Mouse (Mus musculus): ENCODE measurements around the gene Fgfr2. TPM values are rescaled to one million over a fixed set of nuclear protein-coding genes. Genes with fewer than 3 reads are reported as not detected.
"Not testable (repeated sequence)": the region's sequence is repeated elsewhere in the genome, so short reads cannot be mapped to it uniquely, and the experiment has no call there.

The Fgfr2 gene
- polyA plus RNA-seq, 1 experiment from 2014 or later: 24.1 TPM

GRCm38 (mm10) chr7:131045258-131045835, 2077.8 kb downstream of the Fgfr2 start:
- H3K9me3 ChIP-seq (ENCODE audit: control insufficient read depth, low read length); ATAC-seq; H3K27me3 ChIP-seq (replicated peaks; ENCODE audit: control insufficient read depth, insufficient read depth, low read length); H3K4me3 ChIP-seq (ENCODE audit: low read length); H3K9ac ChIP-seq (ENCODE audit: low read depth, low read length); H3K4me2 ChIP-seq (ENCODE audit: low read length); H3K27ac ChIP-seq (ENCODE audit: low read depth, low read length); H3K4me1 ChIP-seq (ENCODE audit: control insufficient read depth, insufficient read depth, low read depth, low read length); H3K36me3 ChIP-seq (ENCODE audit: control insufficient read depth, insufficient read depth, low read length): not testable (repeated sequence)
- 39% methylated on average over 3 of the region's 3 CpGs for WGBS

GRCm38 (mm10) chr7:131042657-131043056, 2080.5 kb downstream of the Fgfr2 start:
- no peaks in the 10 kb centered on the region for H3K36me3 ChIP-seq (ENCODE audit: control insufficient read depth, insufficient read depth, low read length)
- no peaks in the 10 kb centered on the region for H3K9me3 ChIP-seq (ENCODE audit: control insufficient read depth, low read length)
- no peaks in the 10 kb centered on the region for H3K27me3 ChIP-seq (replicated peaks; ENCODE audit: control insufficient read depth, insufficient read depth, low read length)
- 76% methylated on average over 1 of the region's 1 CpGs for WGBS
- H3K9ac ChIP-seq (ENCODE audit: low read depth, low read length): no peak overlapping the region
- no peak overlapping the region for H3K27ac ChIP-seq (ENCODE audit: low read depth, low read length)
- no peak for ATAC-seq
- no peak overlapping the region for H3K4me3 ChIP-seq (ENCODE audit: low read length)
- H3K4me1 ChIP-seq (ENCODE audit: control insufficient read depth, insufficient read depth, low read depth, low read length): no peaks in the 10 kb centered on the region
- H3K4me2 ChIP-seq (ENCODE audit: low read length): no peak overlapping the region

GRCm38 (mm10) chr7:131040760-131041159, 2082.4 kb downstream of the Fgfr2 start:
- not testable (repeated sequence) for ATAC-seq; H3K27me3 ChIP-seq (replicated peaks; ENCODE audit: control insufficient read depth, insufficient read depth, low read length); H3K9ac ChIP-seq (ENCODE audit: low read depth, low read length); H3K27ac ChIP-seq (ENCODE audit: low read depth, low read length); H3K4me3 ChIP-seq (ENCODE audit: low read length); H3K4me1 ChIP-seq (ENCODE audit: control insufficient read depth, insufficient read depth, low read depth, low read length); H3K36me3 ChIP-seq (ENCODE audit: control insufficient read depth, insufficient read depth, low read length); H3K9me3 ChIP-seq (ENCODE audit: control insufficient read depth, low read length); H3K4me2 ChIP-seq (ENCODE audit: low read length)
- 83% methylated on average over 8 of the region's 8 CpGs for WGBS

GRCm38 (mm10) chr7:131037083-131037482, 2086.1 kb downstream of the Fgfr2 start:
- Histone ChIP-seq H3K36me3 (ENCODE audit: control insufficient read depth, insufficient read depth, low read length) (no peaks in the 10 kb centered on the region), H3K4me1 (ENCODE audit: control insufficient read depth, insufficient read depth, low read depth, low read length) (no peaks in the 10 kb centered on the region), H3K9me3 (ENCODE audit: control insufficient read depth, low read length) (no peaks in the 10 kb centered on the region), H3K27me3 (replicated peaks; ENCODE audit: control insufficient read depth, insufficient read depth, low read length) (no peaks in the 10 kb centered on the region), H3K4me2 (ENCODE audit: low read length) (no peak overlapping the region), H3K27ac (ENCODE audit: low read depth, low read length) (no peak overlapping the region), H3K4me3 (ENCODE audit: low read length) (no peak overlapping the region), H3K9ac (ENCODE audit: low read depth, low read length) (no peak overlapping the region)
- ATAC-seq: no peak
- WGBS: 89% methylated on average over 2 of the region's 2 CpGs

- no peak overlapping the region for H3K4me3 ChIP-seq (ENCODE audit: low read length)
- no peak overlapping the region for H3K27ac ChIP-seq (ENCODE audit: low read depth, low read length)
- H3K9me3 ChIP-seq (ENCODE audit: control insufficient read depth, low read length): no peaks in the 10 kb centered on the region
- H3K9ac ChIP-seq (ENCODE audit: low read depth, low read length): no peak overlapping the region
- no peak overlapping the region for H3K4me2 ChIP-seq (ENCODE audit: low read length)
- no peak for ATAC-seq
- no peaks in the 10 kb centered on the region for H3K4me1 ChIP-seq (ENCODE audit: control insufficient read depth, insufficient read depth, low read depth, low read length)
- 84% methylated on average over 3 of the region's 3 CpGs for WGBS
- no peaks in the 10 kb centered on the region for H3K36me3 ChIP-seq (ENCODE audit: control insufficient read depth, insufficient read depth, low read length)
- H3K27me3 ChIP-seq (replicated peaks; ENCODE audit: control insufficient read depth, insufficient read depth, low read length): no peaks in the 10 kb centered on the region
Measured at GRCm38 (mm10) chr7:131036396-131036795, 2086.8 kb downstream of the Fgfr2 start.

- 89% methylated on average over 5 of the region's 5 CpGs for WGBS
- no peak within 1 kb of the TSS for H3K4me3 ChIP-seq (ENCODE audit: low read length)
- no peak within 1 kb of the TSS for H3K9ac ChIP-seq (ENCODE audit: low read depth, low read length)
- H3K36me3 ChIP-seq (ENCODE audit: control insufficient read depth, insufficient read depth, low read length): no peaks in the 10 kb centered on the region
- no peak within 1 kb of the TSS for H3K27ac ChIP-seq (ENCODE audit: low read depth, low read length)
- ATAC-seq: no peak
- H3K4me2 ChIP-seq (ENCODE audit: low read length): no peak within 1 kb of the TSS
- H3K27me3 ChIP-seq (replicated peaks; ENCODE audit: control insufficient read depth, insufficient read depth, low read length): no peaks in the 10 kb centered on the region
- H3K9me3 ChIP-seq (ENCODE audit: control insufficient read depth, low read length): no peaks in the 10 kb centered on the region
- H3K4me1 ChIP-seq (ENCODE audit: control insufficient read depth, insufficient read depth, low read depth, low read length): no peaks in the 10 kb centered on the region
Measured at GRCm38 (mm10) chr7:131031755-131032154, 2091.4 kb downstream of the Fgfr2 start, which contains the start of gene Dmbt1. Gene Dmbt1 (plus strand): TSS chr7:131032053.

- H3K36me3 ChIP-seq (ENCODE audit: control insufficient read depth, insufficient read depth, low read length): no peaks in the 10 kb centered on the region
- no peaks in the 10 kb centered on the region for H3K4me1 ChIP-seq (ENCODE audit: control insufficient read depth, insufficient read depth, low read depth, low read length)
- H3K4me2 ChIP-seq (ENCODE audit: low read length): no peak overlapping the region
- no peak overlapping the region for H3K9ac ChIP-seq (ENCODE audit: low read depth, low read length)
- no peak overlapping the region for H3K4me3 ChIP-seq (ENCODE audit: low read length)
- no peaks in the 10 kb centered on the region for H3K9me3 ChIP-seq (ENCODE audit: control insufficient read depth, low read length)
- 83% methylated on average over 1 of the region's 1 CpGs for WGBS
- H3K27me3 ChIP-seq (replicated peaks; ENCODE audit: control insufficient read depth, insufficient read depth, low read length): no peaks in the 10 kb centered on the region
- ATAC-seq: no peak
- H3K27ac ChIP-seq (ENCODE audit: low read depth, low read length): no peak overlapping the region
Measured at GRCm38 (mm10) chr7:131027557-131027956, 2095.6 kb downstream of the Fgfr2 start.

- Histone ChIP-seq H3K9me3 (ENCODE audit: control insufficient read depth, low read length) (no peaks in the 10 kb centered on the region), H3K36me3 (ENCODE audit: control insufficient read depth, insufficient read depth, low read length) (no peaks in the 10 kb centered on the region), H3K4me2 (ENCODE audit: low read length) (no peak overlapping the region), H3K27ac (ENCODE audit: low read depth, low read length) (no peak overlapping the region), H3K4me1 (ENCODE audit: control insufficient read depth, insufficient read depth, low read depth, low read length) (no peaks in the 10 kb centered on the region), H3K4me3 (ENCODE audit: low read length) (no peak overlapping the region), H3K27me3 (replicated peaks; ENCODE audit: control insufficient read depth, insufficient read depth, low read length) (no peaks in the 10 kb centered on the region), H3K9ac (ENCODE audit: low read depth, low read length) (no peak overlapping the region)
- WGBS: 79% methylated on average over 1 of the region's 1 CpGs
- ATAC-seq: no peak
Measured at GRCm38 (mm10) chr7:131024807-131025206, 2098.3 kb downstream of the Fgfr2 start.

DNA sequence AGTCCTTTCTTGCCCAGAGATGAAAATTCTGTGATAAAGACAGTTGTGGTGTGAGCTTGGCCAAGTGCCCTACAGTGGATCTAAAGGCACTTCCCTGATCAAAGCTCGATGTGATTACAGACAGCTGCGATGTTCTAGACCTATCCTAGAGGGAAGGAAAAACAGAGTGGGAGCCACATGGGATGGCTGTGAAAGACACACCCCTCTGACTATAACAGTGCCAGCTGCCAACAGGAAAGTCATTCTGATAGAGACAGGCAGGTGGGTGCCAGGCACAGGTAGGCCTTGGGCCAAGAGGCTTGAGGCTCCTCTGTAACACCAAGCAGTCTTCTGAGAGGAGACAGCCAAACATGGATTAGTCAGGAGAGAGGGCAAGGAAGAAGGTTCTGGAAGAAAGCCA, 2104.0 kb downstream of the Fgfr2 start:
- H3K27ac ChIP-seq (ENCODE audit: low read depth, low read length): no peak overlapping the region
- peaks cover 3% of the 10 kb centered on the region; the same call in 1 of the 2 replicates for H3K9me3 ChIP-seq (ENCODE audit: control insufficient read depth, low read length)
- no peak overlapping the region for H3K4me2 ChIP-seq (ENCODE audit: low read length)
- no peak for ATAC-seq
- H3K27me3 ChIP-seq (replicated peaks; ENCODE audit: control insufficient read depth, insufficient read depth, low read length): no peaks in the 10 kb centered on the region
- no peak overlapping the region for H3K4me3 ChIP-seq (ENCODE audit: low read length)
- H3K4me1 ChIP-seq (ENCODE audit: control insufficient read depth, insufficient read depth, low read depth, low read length): no peaks in the 10 kb centered on the region
- no peaks in the 10 kb centered on the region for H3K36me3 ChIP-seq (ENCODE audit: control insufficient read depth, insufficient read depth, low read length)
- H3K9ac ChIP-seq (ENCODE audit: low read depth, low read length): no peak overlapping the region
- WGBS: 95% methylated on average over 2 of the region's 2 CpGs

DNA sequence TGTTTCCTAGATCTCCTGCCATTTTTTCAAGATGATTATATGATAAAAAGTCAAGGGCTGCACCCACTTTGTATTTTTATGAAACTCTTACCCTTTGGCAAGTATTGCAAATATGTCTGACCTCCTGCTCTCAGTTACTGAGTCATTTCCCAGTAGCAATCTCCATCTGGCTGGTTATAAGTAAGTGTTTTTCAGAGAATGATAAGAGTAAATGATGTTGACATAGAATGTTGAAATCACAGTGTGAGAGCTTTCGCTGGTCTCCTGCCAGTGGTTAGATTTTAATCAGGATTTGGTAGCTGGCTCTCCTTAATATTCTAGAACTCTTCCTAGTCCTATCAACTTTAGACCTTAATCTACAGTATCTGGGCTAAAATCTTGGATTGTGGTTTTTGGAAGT, 2111.2 kb downstream of the Fgfr2 start:
- H3K4me3 ChIP-seq (ENCODE audit: low read length): no peak overlapping the region
- no peak overlapping the region for H3K4me2 ChIP-seq (ENCODE audit: low read length)
- H3K36me3 ChIP-seq (ENCODE audit: control insufficient read depth, insufficient read depth, low read length): no peaks in the 10 kb centered on the region
- H3K4me1 ChIP-seq (ENCODE audit: control insufficient read depth, insufficient read depth, low read depth, low read length): no peaks in the 10 kb centered on the region
- 89% methylated on average over 1 of the region's 1 CpGs for WGBS
- H3K27ac ChIP-seq (ENCODE audit: low read depth, low read length): no peak overlapping the region
- ATAC-seq: no peak
- H3K27me3 ChIP-seq (replicated peaks; ENCODE audit: control insufficient read depth, insufficient read depth, low read length): no peaks in the 10 kb centered on the region
- H3K9me3 ChIP-seq (ENCODE audit: control insufficient read depth, low read length): peaks cover under 1% of the 10 kb centered on the region; the same call in 1 of the 2 replicates
- H3K9ac ChIP-seq (ENCODE audit: low read depth, low read length): no peak overlapping the region
